Mouse (Mus musculus) lung, adult 2 months (tissue): Measurements from ENCODE around the gene Gm8369.

Experiments
- CTCF ChIP-seq: fragments of 200-500 bp; IDR thresholded peaks from 2 replicates; pipeline ENCODE4 v1.5.1; 2011; ENCODE audit warnings: mild to moderate bottlenecking, low read length, control low read depth; ENCODE audit not compliant: insufficient read depth
- POLR2A ChIP-seq: fragments of 200-500 bp; IDR thresholded peaks from 2 replicates; pipeline ENCODE4 v1.6.1; 2011; ENCODE audit warnings: low read depth, mild to moderate bottlenecking, control low read depth, low read length, borderline replicate concordance; ENCODE audit errors: extremely low read depth

GRCm38 (mm10) chr19:11483941-11484340, 1.8 kb upstream of the Gm8369 start:
- no peak for TF ChIP-seq CTCF
- no peak for TF ChIP-seq POLR2A
